ENCODE assay signal across 8 mouse cellular contexts in genomic region chr6:39562166-39563015, GRCm38 (mm10). TPM values are rescaled to one million over a fixed set of nuclear protein-coding genes. Genes with fewer than 3 reads are reported as not detected.
DNase-seq lines count a peak whose midpoint lies in the region; ATAC-seq and TF ChIP-seq lines count a peak whose summit lies in the region.

No protein-coding gene starts in this region.

- no peak overlapping the region for H3K27ac ChIP-seq in forebrain, embryonic 15.5 days (replicated peaks)
- no peak overlapping the region for H3K27ac ChIP-seq in liver, embryonic 16.5 days (ENCODE audit: low read length)
- H3K27ac ChIP-seq in neural tube, embryonic 13.5 days (replicated peaks), result no peak overlapping the region

- H3K4me3 ChIP-seq in G1E (ENCODE audit: low read depth, low read length), result no peak overlapping the region; the same call in 1 of the 2 replicates
- no peak overlapping the region for H3K4me3 ChIP-seq in forebrain, embryonic 15.5 days
- peak overlapping the region; percentile 15 for H3K4me3 ChIP-seq in liver, embryonic 16.5 days (ENCODE audit: low read depth, low read length)
- no peak overlapping the region; the same call in 1 of the 2 replicates for H3K4me3 ChIP-seq in neural tube, embryonic 13.5 days

- peaks cover 2% of the 10 kb centered on the region for H3K9me3 ChIP-seq in G1E (replicated peaks)
- H3K9me3 ChIP-seq in forebrain, embryonic 15.5 days, result no peaks in the 10 kb centered on the region
- H3K9me3 ChIP-seq in liver, embryonic 16.5 days (replicated peaks; ENCODE audit: control insufficient read depth, low read length), result no peaks in the 10 kb centered on the region
- no peaks in the 10 kb centered on the region for H3K9me3 ChIP-seq in neural tube, embryonic 13.5 days

- H3K4me2 ChIP-seq in forebrain, embryonic 15.5 days (replicated peaks), result peak overlapping the region; percentile 29
- H3K4me2 ChIP-seq in liver, embryonic 16.5 days (ENCODE audit: low read depth, low read length), result peak overlapping the region; percentile 49
- peak overlapping the region; percentile 31 for H3K4me2 ChIP-seq in neural tube, embryonic 13.5 days

- H3K36me3 ChIP-seq in G1E (replicated peaks), result no peaks in the 10 kb centered on the region
- no peaks in the 10 kb centered on the region for H3K36me3 ChIP-seq in forebrain, embryonic 15.5 days
- no peaks in the 10 kb centered on the region for H3K36me3 ChIP-seq in liver, embryonic 16.5 days (ENCODE audit: control insufficient read depth, insufficient read depth)
- no peaks in the 10 kb centered on the region for H3K36me3 ChIP-seq in neural tube, embryonic 13.5 days

- no peak overlapping the region; the same call in 1 of the 2 replicates for H3K9ac ChIP-seq in forebrain, embryonic 15.5 days (replicated peaks)
- no peak overlapping the region for H3K9ac ChIP-seq in liver, embryonic 16.5 days (ENCODE audit: low read depth, low read length)
- H3K9ac ChIP-seq in neural tube, embryonic 13.5 days, result no peak overlapping the region

- ATAC-seq in G1E (ENCODE audit: extremely low read depth, insufficient number of reproducible peaks, low FRiP score, poor library complexity, severe bottlenecking), result peak; percentile 66; the same call in 1 of the 2 replicates
- peak; percentile 41 for ATAC-seq in forebrain, embryonic 15.5 days (replicated peaks)
- ATAC-seq in liver, embryonic 16.5 days (ENCODE audit: low read depth), result peak; percentile 71
- ATAC-seq in neural tube, embryonic 13.5 days (ENCODE audit: low read depth), result peak; percentile 30; the same call in 1 of the 2 replicates

- intact Hi-C loops in heart, postnatal 25 days (cut with DNase I), result loop anchor here (1.0 kb wide), 1 partner anchor 99 kb away; no protein-coding TSS in a partner anchor

- H3K27me3 ChIP-seq in G1E (ENCODE audit: insufficient read depth, low read length), result peaks cover 20% of the 10 kb centered on the region
- no peaks in the 10 kb centered on the region for H3K27me3 ChIP-seq in forebrain, embryonic 15.5 days
- H3K27me3 ChIP-seq in liver, embryonic 16.5 days (ENCODE audit: control insufficient read depth, insufficient read depth, low read depth, low read length), result peaks cover 14% of the 10 kb centered on the region
- H3K27me3 ChIP-seq in neural tube, embryonic 13.5 days, result no peaks in the 10 kb centered on the region

- peaks cover 9% of the 10 kb centered on the region for H3K4me1 ChIP-seq in G1E (ENCODE audit: insufficient read depth, low read depth, low read length)
- H3K4me1 ChIP-seq in forebrain, embryonic 15.5 days, result peaks cover 14% of the 10 kb centered on the region
- peaks cover 5% of the 10 kb centered on the region; the same call in 1 of the 2 replicates for H3K4me1 ChIP-seq in liver, embryonic 16.5 days (ENCODE audit: control insufficient read depth, low read depth, low read length)
- peaks cover 26% of the 10 kb centered on the region for H3K4me1 ChIP-seq in neural tube, embryonic 13.5 days (replicated peaks)

- peak; percentile 62 for TF ChIP-seq CTCF in G1E (IDR thresholded peaks at IDR 0.05; ENCODE audit: low read depth, low read length)

- 17% methylated on average over 23 of the region's 23 CpGs for WGBS in forebrain, embryonic 15.5 days
- WGBS in liver, embryonic 16.5 days (ENCODE audit: insufficient replicate concordance), result 16% methylated on average over 23 of the region's 23 CpGs
- WGBS in neural tube, embryonic 13.5 days, result 23% methylated on average over 23 of the region's 23 CpGs

- DNase-seq in G1E (ENCODE audit: low spot score), result peak; percentile 40
- peak; percentile 77 for DNase-seq in cerebellum, adult 11-12 months
- DNase-seq in heart, postnatal 25 days (ENCODE audit: low spot score), result peak; percentile 53
- peak; percentile 94 for DNase-seq in layer of hippocampus, adult 11-12 months (ENCODE audit: low spot score)
- peak; percentile 79 for DNase-seq in testis, postnatal 10 days (ENCODE audit: low spot score)

RNA-seq across cellular contexts. Expression of gene Dennd2a, which starts 4.7 kb away (rescaled TPM):
- not detected in 2 replicates for total RNA-seq in G1E (2014; fragmentation: Nextera tagmentation)
- 0.12 and 0.38 TPM in 2 replicates for total RNA-seq in G1E (2017)
- polyA plus RNA-seq in G1E (2012), result not detected in 2 replicates
- polyA plus RNA-seq in forebrain, embryonic 15.5 days (2015; fragmentation: Nextera tagmentation; extraction: Ambion mirVana), result 14.2 and 14.6 TPM in 2 replicates
- 1 to 10 TPM; 7.6 to 9.9 TPM for total RNA-seq in heart, postnatal 25 days (2021)
- polyA plus RNA-seq in liver, embryonic 16.5 days (2015; fragmentation: Nextera tagmentation; extraction: Ambion mirVana), result 0.96 and 1.1 TPM in 2 replicates
- 25.8 and 26.1 TPM in 2 replicates for polyA plus RNA-seq in neural tube, embryonic 13.5 days (2015; fragmentation: Nextera tagmentation; extraction: Ambion mirVana)

RNA-seq across cellular contexts. Expression of gene Adck2, which starts 11.3 kb away (rescaled TPM):
- 6.8 and 10.0 TPM in 2 replicates for total RNA-seq in G1E (2014; fragmentation: Nextera tagmentation)
- 5.3 and 9.8 TPM in 2 replicates for total RNA-seq in G1E (2017)
- polyA plus RNA-seq in G1E (2012), result 10.6 and 12.1 TPM in 2 replicates
- 49.4 and 55.6 TPM in 2 replicates for polyA plus RNA-seq in forebrain, embryonic 15.5 days (2015; fragmentation: Nextera tagmentation; extraction: Ambion mirVana)
- 10 to 100 TPM; 16.5 to 16.6 TPM for total RNA-seq in heart, postnatal 25 days (2021)
- polyA plus RNA-seq in liver, embryonic 16.5 days (2015; fragmentation: Nextera tagmentation; extraction: Ambion mirVana), result 10.7 and 11.9 TPM in 2 replicates
- 39.5 and 41.7 TPM in 2 replicates for polyA plus RNA-seq in neural tube, embryonic 13.5 days (2015; fragmentation: Nextera tagmentation; extraction: Ambion mirVana)

RNA-seq across cellular contexts. Expression of gene Gm42420, which starts 23.2 kb away (rescaled TPM):
- total RNA-seq in G1E (2014; fragmentation: Nextera tagmentation) (not detected in 2 replicates), G1E (2017) (0.27 TPM in 1 of 2 replicates, not detected in the other)
- not detected in 2 replicates for polyA plus RNA-seq in G1E (2012)
- polyA plus RNA-seq in forebrain, embryonic 15.5 days (2015; fragmentation: Nextera tagmentation; extraction: Ambion mirVana), result 2.0 TPM in 1 of 2 replicates, not detected in the other
- total RNA-seq in heart, postnatal 25 days (2021), result not detected
- 1.4 TPM in 2 replicates for polyA plus RNA-seq in liver, embryonic 16.5 days (2015; fragmentation: Nextera tagmentation; extraction: Ambion mirVana)
- not detected in 2 replicates for polyA plus RNA-seq in neural tube, embryonic 13.5 days (2015; fragmentation: Nextera tagmentation; extraction: Ambion mirVana)

RNA-seq across cellular contexts. Expression of gene Ndufb2, which starts 30.0 kb away (rescaled TPM):
- 18.2 and 22.0 TPM in 2 replicates for total RNA-seq in G1E (2014; fragmentation: Nextera tagmentation)
- 76.2 and 78.6 TPM in 2 replicates for total RNA-seq in G1E (2017)
- polyA plus RNA-seq in G1E (2012), result 155 and 244 TPM in 2 replicates
- 333 and 354 TPM in 2 replicates for polyA plus RNA-seq in forebrain, embryonic 15.5 days (2015; fragmentation: Nextera tagmentation; extraction: Ambion mirVana)
- 100 to 1,000 TPM; 685 to 720 TPM for total RNA-seq in heart, postnatal 25 days (2021)
- polyA plus RNA-seq in liver, embryonic 16.5 days (2015; fragmentation: Nextera tagmentation; extraction: Ambion mirVana), result 195 and 209 TPM in 2 replicates
- 393 and 454 TPM in 2 replicates for polyA plus RNA-seq in neural tube, embryonic 13.5 days (2015; fragmentation: Nextera tagmentation; extraction: Ambion mirVana)

Comparison
In these comparisons a context has a peak if more than half of its experiments do, and no peak if none do; other contexts are left out.
1. DNase-seq: peak in every context shown above with its lines; median percentile 94 in layer of hippocampus, adult 11-12 months; 79 in testis, postnatal 10 days; 77 in cerebellum, adult 11-12 months; 53 in heart, postnatal 25 days; 40 in G1E.